Mouse (Mus musculus): ENCODE data around the gene Sidt2. TPM values are rescaled to one million over a fixed set of nuclear protein-coding genes. Genes with fewer than 3 reads are reported as not detected.

Sidt2 gene
- polyA plus RNA-seq, 1 experiment from 2014 or later = 24.5 TPM

- no peak for ATAC-seq
- WGBS = 81% methylated on average over 11 of the region's 11 CpGs
Observed at GRCm38 (mm10) chr9:45932571-45933415, 22.3 kb downstream of the Sidt2 start.

DNA sequence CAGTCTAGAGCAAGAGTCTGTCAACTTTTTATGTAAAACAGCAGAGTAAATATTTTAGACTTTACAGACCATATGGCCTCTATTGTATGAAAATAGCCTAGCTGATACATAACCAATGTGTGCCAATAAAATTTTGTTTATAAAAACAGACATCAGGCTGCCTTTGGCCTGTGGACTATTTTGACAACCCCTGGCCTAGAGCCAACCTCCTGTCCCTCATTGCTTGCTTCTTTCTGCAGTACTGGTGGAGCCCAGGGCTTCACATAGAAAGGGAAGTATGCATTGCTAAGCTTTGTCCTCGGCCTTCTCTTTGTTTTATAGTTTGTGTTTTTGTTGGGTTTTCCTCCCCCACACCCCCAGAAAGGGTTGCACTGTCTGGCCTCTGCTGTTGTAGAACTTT, 23.1 kb downstream of the Sidt2 start:
- DNase-seq (ENCODE audit: low spot score) (no peak), ATAC-seq (no peak)
- H3K27ac ChIP-seq (ENCODE audit: low read depth, low read length) = no peak overlapping the region
- H3K9ac ChIP-seq (ENCODE audit: low read length) = no peak overlapping the region
- peaks cover 47% of the 10 kb centered on the region for H3K36me3 ChIP-seq (ENCODE audit: control insufficient read depth, insufficient read depth, low read length)
- H3K4me1 ChIP-seq (ENCODE audit: control insufficient read depth, insufficient read depth, low read length) = no peaks in the 10 kb centered on the region; the same call in 1 of the 2 replicates
- H3K27me3 ChIP-seq (replicated peaks; ENCODE audit: control insufficient read depth, insufficient read depth, low read length) = no peaks in the 10 kb centered on the region
- H3K4me3 ChIP-seq (ENCODE audit: low read depth, low read length) = no peak overlapping the region
- H3K9me3 ChIP-seq (replicated peaks; ENCODE audit: control insufficient read depth, low read length) = no peaks in the 10 kb centered on the region
- no peak overlapping the region for H3K4me2 ChIP-seq (ENCODE audit: low read length)
- 34% methylated on average over 1 of the region's 1 CpGs for WGBS

More at GRCm38 (mm10) chr9:45932571-45933415, 22.3 kb downstream of the Sidt2 start:
- DNase-seq (ENCODE audit: low spot score) = peak; percentile 32
- no peak overlapping the region for H3K4me3 ChIP-seq (ENCODE audit: low read depth, low read length)
- H3K4me2 ChIP-seq (ENCODE audit: low read length) = no peak overlapping the region
- no peaks in the 10 kb centered on the region; the same call in 1 of the 2 replicates for H3K4me1 ChIP-seq (ENCODE audit: control insufficient read depth, insufficient read depth, low read length)
- H3K27ac ChIP-seq (ENCODE audit: low read depth, low read length) = no peak overlapping the region
- no peaks in the 10 kb centered on the region for H3K27me3 ChIP-seq (replicated peaks; ENCODE audit: control insufficient read depth, insufficient read depth, low read length)
- H3K9ac ChIP-seq (ENCODE audit: low read length) = no peak overlapping the region
- H3K9me3 ChIP-seq (replicated peaks; ENCODE audit: control insufficient read depth, low read length) = no peaks in the 10 kb centered on the region
- peaks cover 42% of the 10 kb centered on the region for H3K36me3 ChIP-seq (ENCODE audit: control insufficient read depth, insufficient read depth, low read length)

DNA sequence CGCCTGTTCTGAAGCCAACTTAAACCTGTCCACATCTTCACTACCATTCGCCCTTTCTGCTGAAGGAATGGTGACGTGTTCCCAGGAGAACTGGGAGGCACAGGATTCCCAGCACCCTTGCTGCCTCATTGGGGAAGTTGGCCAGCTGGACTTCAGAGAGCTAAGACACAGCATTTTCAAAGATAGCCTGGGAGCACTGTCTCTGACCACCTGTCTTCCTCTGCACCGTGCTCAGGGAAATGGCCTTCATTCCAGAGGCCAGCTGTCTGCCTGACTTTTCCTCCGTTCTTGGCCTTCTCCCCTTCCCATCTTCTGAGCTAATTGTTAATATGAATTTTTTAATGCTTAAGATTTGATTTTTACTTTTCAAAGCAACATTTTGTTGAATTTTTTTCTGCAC, 25.8 kb downstream of the Sidt2 start:
- ATAC-seq (no peak), DNase-seq (ENCODE audit: low spot score) (no peak)
- H3K4me1 ChIP-seq (ENCODE audit: control insufficient read depth, insufficient read depth, low read length) = no peaks in the 10 kb centered on the region
- no peaks in the 10 kb centered on the region for H3K27me3 ChIP-seq (replicated peaks; ENCODE audit: control insufficient read depth, insufficient read depth, low read length)
- no peak overlapping the region for H3K4me2 ChIP-seq (ENCODE audit: low read length)
- no peaks in the 10 kb centered on the region for H3K9me3 ChIP-seq (replicated peaks; ENCODE audit: control insufficient read depth, low read length)
- no peak overlapping the region for H3K4me3 ChIP-seq (ENCODE audit: low read depth, low read length)
- H3K27ac ChIP-seq (ENCODE audit: low read depth, low read length) = no peak overlapping the region
- no peak overlapping the region for H3K9ac ChIP-seq (ENCODE audit: low read length)
- peaks cover 63% of the 10 kb centered on the region for H3K36me3 ChIP-seq (ENCODE audit: control insufficient read depth, insufficient read depth, low read length)
- WGBS = 89% methylated on average over 5 of the region's 5 CpGs

- Histone ChIP-seq H3K4me3 (ENCODE audit: low read depth, low read length) (no peak overlapping the region), H3K36me3 (ENCODE audit: control insufficient read depth, insufficient read depth, low read length) (peaks cover 73% of the 10 kb centered on the region), H3K9ac (ENCODE audit: low read length) (no peak overlapping the region), H3K27ac (ENCODE audit: low read depth, low read length) (no peak overlapping the region), H3K4me2 (ENCODE audit: low read length) (no peak overlapping the region), H3K9me3 (replicated peaks; ENCODE audit: control insufficient read depth, low read length) (no peaks in the 10 kb centered on the region), H3K4me1 (ENCODE audit: control insufficient read depth, insufficient read depth, low read length) (no peaks in the 10 kb centered on the region), H3K27me3 (replicated peaks; ENCODE audit: control insufficient read depth, insufficient read depth, low read length) (no peaks in the 10 kb centered on the region)
- ATAC-seq (no peak), DNase-seq (ENCODE audit: low spot score) (no peak)
- 71% methylated on average over 1 of the region's 1 CpGs for WGBS
Observed at GRCm38 (mm10) chr9:45919895-45920294, 35.2 kb downstream of the Sidt2 start.

- peak; percentile 62 for DNase-seq (ENCODE audit: low spot score)
Observed at GRCm38 (mm10) chr9:45917041-45917934, 37.8 kb downstream of the Sidt2 start.

GRCm38 (mm10) chr9:45915659-45916058, 39.4 kb downstream of the Sidt2 start:
- peaks cover 79% of the 10 kb centered on the region for H3K36me3 ChIP-seq (ENCODE audit: control insufficient read depth, insufficient read depth, low read length)
- no peak for DNase-seq (ENCODE audit: low spot score)
- no peak for ATAC-seq

More at GRCm38 (mm10) chr9:45917041-45917934, 37.8 kb downstream of the Sidt2 start:
- no peak overlapping the region for H3K27ac ChIP-seq (ENCODE audit: low read depth, low read length)
- 77% methylated on average over 5 of the region's 5 CpGs for WGBS
- H3K4me1 ChIP-seq (ENCODE audit: control insufficient read depth, insufficient read depth, low read length) = no peaks in the 10 kb centered on the region
- no peak overlapping the region for H3K9ac ChIP-seq (ENCODE audit: low read length)
- H3K27me3 ChIP-seq (replicated peaks; ENCODE audit: control insufficient read depth, insufficient read depth, low read length) = no peaks in the 10 kb centered on the region
- H3K36me3 ChIP-seq (ENCODE audit: control insufficient read depth, insufficient read depth, low read length) = peaks cover 75% of the 10 kb centered on the region
- ATAC-seq = peak; percentile 37; the same call in 1 of the 2 replicates
- H3K4me2 ChIP-seq (ENCODE audit: low read length) = no peak overlapping the region
- no peaks in the 10 kb centered on the region for H3K9me3 ChIP-seq (replicated peaks; ENCODE audit: control insufficient read depth, low read length)
- no peak overlapping the region for H3K4me3 ChIP-seq (ENCODE audit: low read depth, low read length)

DNA sequence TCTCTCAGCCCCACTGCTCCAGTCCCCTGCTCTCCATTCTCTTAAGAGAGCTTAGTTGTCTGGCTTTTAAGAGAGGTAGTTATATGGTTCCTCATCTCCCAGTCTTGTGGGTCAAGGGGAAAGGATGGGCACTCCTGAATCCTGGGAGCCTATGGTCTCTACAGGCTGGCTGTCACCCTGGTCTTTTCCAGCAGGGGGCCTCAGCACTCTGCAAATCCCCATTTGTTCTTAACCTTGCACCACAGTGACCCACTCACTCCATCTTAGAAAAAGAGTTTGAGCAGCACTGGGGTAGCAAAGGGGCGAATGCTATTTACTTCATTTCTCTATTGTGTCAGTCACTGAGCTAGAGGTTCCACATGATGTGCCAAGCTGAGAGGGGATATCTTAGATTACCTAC, 43.4 kb downstream of the Sidt2 start:
- no peak for ATAC-seq
- no peak overlapping the region for H3K9ac ChIP-seq (ENCODE audit: low read length)
- WGBS = 72% methylated on average over 1 of the region's 1 CpGs

More at GRCm38 (mm10) chr9:45915659-45916058, 39.4 kb downstream of the Sidt2 start:
- Histone ChIP-seq H3K4me2 (ENCODE audit: low read length) (no peak overlapping the region), H3K4me3 (ENCODE audit: low read depth, low read length) (no peak overlapping the region), H3K4me1 (ENCODE audit: control insufficient read depth, insufficient read depth, low read length) (no peaks in the 10 kb centered on the region), H3K27me3 (replicated peaks; ENCODE audit: control insufficient read depth, insufficient read depth, low read length) (no peaks in the 10 kb centered on the region), H3K9ac (ENCODE audit: low read length) (no peak overlapping the region), H3K27ac (ENCODE audit: low read depth, low read length) (no peak overlapping the region), H3K9me3 (replicated peaks; ENCODE audit: control insufficient read depth, low read length) (no peaks in the 10 kb centered on the region)
- WGBS = 97% methylated on average over 2 of the region's 2 CpGs

GRCm38 (mm10) chr9:45910995-45911394, 44.1 kb downstream of the Sidt2 start:
- Histone ChIP-seq H3K9ac (ENCODE audit: low read length) (no peak overlapping the region), H3K36me3 (ENCODE audit: control insufficient read depth, insufficient read depth, low read length) (peaks cover 63% of the 10 kb centered on the region), H3K27ac (ENCODE audit: low read depth, low read length) (no peak overlapping the region), H3K4me1 (ENCODE audit: control insufficient read depth, insufficient read depth, low read length) (peaks cover 7% of the 10 kb centered on the region; the same call in 1 of the 2 replicates), H3K27me3 (replicated peaks; ENCODE audit: control insufficient read depth, insufficient read depth, low read length) (no peaks in the 10 kb centered on the region), H3K4me2 (ENCODE audit: low read length) (no peak overlapping the region), H3K9me3 (replicated peaks; ENCODE audit: control insufficient read depth, low read length) (no peaks in the 10 kb centered on the region), H3K4me3 (ENCODE audit: low read depth, low read length) (no peak overlapping the region)
- no peak for DNase-seq (ENCODE audit: low spot score)
- no peak for ATAC-seq
- 94% methylated on average over 3 of the region's 3 CpGs for WGBS

More for the DNA sequence above, 43.4 kb downstream of the Sidt2 start:
- peaks cover 70% of the 10 kb centered on the region for H3K36me3 ChIP-seq (ENCODE audit: control insufficient read depth, insufficient read depth, low read length)
- H3K4me3 ChIP-seq (ENCODE audit: low read depth, low read length) = no peak overlapping the region
- peaks cover 7% of the 10 kb centered on the region; the same call in 1 of the 2 replicates for H3K4me1 ChIP-seq (ENCODE audit: control insufficient read depth, insufficient read depth, low read length)
- no peaks in the 10 kb centered on the region for H3K9me3 ChIP-seq (replicated peaks; ENCODE audit: control insufficient read depth, low read length)
- H3K27me3 ChIP-seq (replicated peaks; ENCODE audit: control insufficient read depth, insufficient read depth, low read length) = no peaks in the 10 kb centered on the region
- DNase-seq (ENCODE audit: low spot score) = peak; percentile 28
- H3K27ac ChIP-seq (ENCODE audit: low read depth, low read length) = no peak overlapping the region
- H3K4me2 ChIP-seq (ENCODE audit: low read length) = no peak overlapping the region

All from forebrain, embryonic 14.5 days (tissue).